Mouse (Mus musculus) kidney, embryonic 15.5 days (tissue): Measurements from ENCODE around the gene Rbm33. TPM values are rescaled to one million over a fixed set of nuclear protein-coding genes. Genes with fewer than 3 reads are reported as not detected.

Source experiments
- ATAC-seq: fragments of 200-750 bp; cut with Nextera tagmentation; replicated peaks from 2 replicates; pipeline ENCODE4 v1.8.0; 2017; ENCODE audit warnings: moderate TSS enrichment; ENCODE audit not compliant: low FRiP score
- H3K27ac ChIP-seq: fragments of 300-500 bp; sonication (generic); 2 replicates; pipeline ENCODE4 v1.5.1; 2015; ENCODE audit warnings: mild to moderate bottlenecking, inconsistent platforms
- H3K27me3 ChIP-seq: fragments of 300-500 bp; sonication (generic); 2 replicates; pipeline ENCODE4 v1.6.1; 2015; ENCODE audit warnings: inconsistent platforms
- H3K36me3 ChIP-seq: fragments of 300-500 bp; sonication (generic); 2 replicates; pipeline ENCODE4 v1.6.1; 2015; ENCODE audit warnings: inconsistent platforms
- H3K4me1 ChIP-seq: fragments of 300-500 bp; sonication (generic); 2 replicates; pipeline ENCODE4 v1.6.1; 2015; ENCODE audit warnings: inconsistent platforms
- H3K4me2 ChIP-seq: fragments of 300-500 bp; sonication (generic); 2 replicates; pipeline ENCODE4 v1.6.1; 2015; ENCODE audit warnings: moderate library complexity, mild to moderate bottlenecking, inconsistent platforms
- H3K4me3 ChIP-seq: fragments of 300-500 bp; sonication (generic); replicated peaks from 2 replicates; pipeline ENCODE4 v1.5.1; 2015; ENCODE audit warnings: mild to moderate bottlenecking, inconsistent platforms
- H3K9ac ChIP-seq: fragments of 300-500 bp; sonication (generic); 2 replicates; pipeline ENCODE4 v1.6.1; 2015; ENCODE audit warnings: mild to moderate bottlenecking, inconsistent platforms
- H3K9me3 ChIP-seq: fragments of 300-500 bp; sonication (generic); replicated peaks from 2 replicates; pipeline ENCODE4 v1.6.1; 2016; ENCODE audit warnings: inconsistent platforms
- WGBS: fragments of 180-500 bp; shearing (Covaris S2); methylation state at CpG from one replicate; pipeline ENCODE4 v1.1.7; 2015; ENCODE audit warnings: mixed read lengths; 5-methylcytosine and 5-hydroxymethylcytosine counted together
- polyA plus RNA-seq: library from polyadenylated mRNA; unstranded; fragments of >200 nt; fragmentation: Nextera tagmentation; extraction: Ambion mirVana; gene quantifications from 2 replicates; pipeline ENCODE4 v1.2.1, GENCODE M21; 2015

The Rbm33 gene
- polyA plus RNA-seq, 1 experiment from 2014 or later: 10.8 TPM

GRCm38 (mm10) chr5:28418734-28419133, 101.8 kb downstream of the Rbm33 start:
- no peaks in the 10 kb centered on the region for H3K27me3 ChIP-seq
- H3K27ac ChIP-seq: no peak overlapping the region
- 0 out of 2 replicates have a peak, but pooled peaks cover under 1% of the 10 kb centered on the region for H3K4me1 ChIP-seq
- 89% methylated on average over 10 of the region's 10 CpGs for WGBS
- no peak overlapping the region for H3K9ac ChIP-seq
- no peak overlapping the region for H3K4me3 ChIP-seq
- H3K36me3 ChIP-seq: peaks cover 66% of the 10 kb centered on the region
- no peaks in the 10 kb centered on the region for H3K9me3 ChIP-seq
- ATAC-seq: no peak
- H3K4me2 ChIP-seq: no peak overlapping the region

GRCm38 (mm10) chr5:28419640-28420265, 102.8 kb downstream of the Rbm33 start:
- Histone ChIP-seq H3K4me1 (0 out of 2 replicates have a peak, but pooled peaks cover 3% of the 10 kb centered on the region), H3K4me2 (no peak overlapping the region), H3K27ac (no peak overlapping the region), H3K36me3 (peaks cover 56% of the 10 kb centered on the region), H3K4me3 (no peak overlapping the region), H3K27me3 (no peaks in the 10 kb centered on the region), H3K9me3 (no peaks in the 10 kb centered on the region), H3K9ac (no peak overlapping the region)
- no peak for ATAC-seq
- WGBS: 80% methylated on average over 12 of the region's 12 CpGs

- 0 out of 2 replicates have a peak, but pooled peaks cover 3% of the 10 kb centered on the region for H3K4me1 ChIP-seq
- H3K4me3 ChIP-seq: no peak overlapping the region
- no peak overlapping the region for H3K27ac ChIP-seq
- H3K9me3 ChIP-seq: no peaks in the 10 kb centered on the region
- no peaks in the 10 kb centered on the region for H3K27me3 ChIP-seq
- H3K36me3 ChIP-seq: peaks cover 17% of the 10 kb centered on the region
- ATAC-seq: no peak
- 60% methylated on average over 4 of the region's 4 CpGs for WGBS
- H3K9ac ChIP-seq: no peak overlapping the region
- H3K4me2 ChIP-seq: no peak overlapping the region
Observed at GRCm38 (mm10) chr5:28423781-28424180, 106.9 kb downstream of the Rbm33 start.

DNA sequence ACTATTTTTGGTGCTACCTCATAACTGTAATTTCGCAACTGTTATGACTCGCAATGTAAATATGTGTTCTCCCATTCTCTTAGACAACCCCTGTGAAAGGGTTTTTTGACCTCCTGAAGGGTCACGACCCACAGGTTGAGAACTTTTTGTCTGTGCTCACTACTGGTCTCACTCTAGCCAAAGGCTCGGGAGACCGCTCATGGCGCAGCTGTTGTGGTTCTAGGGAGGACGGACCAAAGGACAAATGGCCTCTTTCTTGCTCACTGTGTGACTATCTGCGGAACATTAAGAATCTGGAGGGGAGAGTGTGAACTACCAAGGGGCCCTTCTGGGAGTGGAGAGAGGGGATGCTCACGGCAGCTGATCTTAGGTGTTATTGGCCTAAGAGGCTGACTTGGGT, 109.0 kb downstream of the Rbm33 start:
- H3K27me3 ChIP-seq: no peaks in the 10 kb centered on the region
- WGBS: 91% methylated on average over 9 of the region's 9 CpGs
- H3K4me3 ChIP-seq: no peak overlapping the region
- H3K4me1 ChIP-seq: 0 out of 2 replicates have a peak, but pooled peaks cover 3% of the 10 kb centered on the region
- ATAC-seq: no peak
- H3K36me3 ChIP-seq: no peaks in the 10 kb centered on the region
- H3K9ac ChIP-seq: no peak overlapping the region
- no peak overlapping the region for H3K4me2 ChIP-seq
- no peak overlapping the region for H3K27ac ChIP-seq
- no peaks in the 10 kb centered on the region for H3K9me3 ChIP-seq

- no peak overlapping the region for H3K9ac ChIP-seq
- ATAC-seq: no peak
Observed at GRCm38 (mm10) chr5:28450126-28450890, 133.4 kb downstream of the Rbm33 start.

GRCm38 (mm10) chr5:28451053-28451638, 134.2 kb downstream of the Rbm33 start:
- 23% methylated on average over 6 of the region's 6 CpGs for WGBS
- H3K36me3 ChIP-seq: no peaks in the 10 kb centered on the region
- no peak overlapping the region for H3K27ac ChIP-seq
- H3K4me1 ChIP-seq: no peaks in the 10 kb centered on the region
- H3K4me2 ChIP-seq: no peak overlapping the region
- no peak overlapping the region for H3K4me3 ChIP-seq
- ATAC-seq: peak; percentile 67
- no peaks in the 10 kb centered on the region for H3K9me3 ChIP-seq
- H3K27me3 ChIP-seq: peaks cover 39% of the 10 kb centered on the region
- H3K9ac ChIP-seq: no peak overlapping the region

More at GRCm38 (mm10) chr5:28450126-28450890, 133.4 kb downstream of the Rbm33 start:
- Histone ChIP-seq H3K4me3 (no peak overlapping the region), H3K27me3 (peaks cover 30% of the 10 kb centered on the region), H3K36me3 (no peaks in the 10 kb centered on the region), H3K4me1 (no peaks in the 10 kb centered on the region), H3K4me2 (no peak overlapping the region), H3K27ac (no peak overlapping the region), H3K9me3 (no peaks in the 10 kb centered on the region)
- WGBS: 57% methylated on average over 3 of the region's 3 CpGs

DNA sequence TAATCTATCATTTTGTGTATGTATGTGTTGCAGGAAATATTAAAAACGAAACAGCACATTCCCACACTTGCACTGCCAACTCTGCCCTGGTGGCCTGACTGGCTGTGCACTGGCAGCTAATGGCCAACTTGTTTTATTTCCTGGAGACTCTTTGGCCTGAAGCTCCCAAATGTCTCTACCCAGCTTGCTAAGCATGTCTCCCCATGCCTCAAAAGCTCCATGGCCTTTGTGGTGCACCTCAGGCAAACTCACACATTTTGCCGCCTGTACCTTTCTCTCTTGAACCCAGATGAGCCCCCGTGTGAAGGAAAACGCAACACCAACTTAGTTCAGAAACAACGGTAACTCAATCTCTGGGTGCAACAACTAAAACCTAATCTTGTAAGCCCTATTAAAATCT, 136.2 kb downstream of the Rbm33 start:
- 76% methylated on average over 5 of the region's 5 CpGs for WGBS
- Histone ChIP-seq H3K4me1 (peaks cover 5% of the 10 kb centered on the region), H3K9me3 (no peaks in the 10 kb centered on the region), H3K4me3 (no peak overlapping the region), H3K4me2 (no peak overlapping the region), H3K9ac (no peak overlapping the region), H3K27me3 (peaks cover 57% of the 10 kb centered on the region), H3K27ac (no peak overlapping the region), H3K36me3 (no peaks in the 10 kb centered on the region)
- ATAC-seq: no peak

DNA sequence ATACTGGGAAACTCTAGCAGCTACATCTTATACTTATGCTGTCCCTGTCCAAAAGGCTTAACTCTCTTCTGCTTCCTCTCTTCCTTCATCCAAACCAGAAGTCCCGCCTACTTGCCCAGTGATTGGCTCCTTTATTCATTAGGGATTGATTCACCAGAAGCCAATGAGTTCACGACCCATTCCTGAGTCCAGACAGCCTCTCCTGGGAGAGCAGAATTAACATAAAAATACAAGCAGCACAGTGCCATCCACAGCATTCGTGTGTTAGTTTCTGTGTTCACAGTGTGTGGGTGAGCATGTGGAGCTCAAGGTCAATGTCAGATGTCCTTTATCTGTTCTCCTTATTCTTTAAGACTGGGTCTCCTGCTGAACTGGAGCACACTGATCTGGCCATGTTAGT, 136.6 kb downstream of the Rbm33 start:
- H3K27me3 ChIP-seq: peaks cover 61% of the 10 kb centered on the region
- H3K4me2 ChIP-seq: no peak overlapping the region
- peaks cover 9% of the 10 kb centered on the region for H3K4me1 ChIP-seq
- no peaks in the 10 kb centered on the region for H3K36me3 ChIP-seq
- H3K4me3 ChIP-seq: no peak overlapping the region
- no peak for ATAC-seq
- H3K9ac ChIP-seq: no peak overlapping the region
- H3K9me3 ChIP-seq: no peaks in the 10 kb centered on the region
- 41% methylated on average over 3 of the region's 3 CpGs for WGBS
- H3K27ac ChIP-seq: no peak overlapping the region

DNA sequence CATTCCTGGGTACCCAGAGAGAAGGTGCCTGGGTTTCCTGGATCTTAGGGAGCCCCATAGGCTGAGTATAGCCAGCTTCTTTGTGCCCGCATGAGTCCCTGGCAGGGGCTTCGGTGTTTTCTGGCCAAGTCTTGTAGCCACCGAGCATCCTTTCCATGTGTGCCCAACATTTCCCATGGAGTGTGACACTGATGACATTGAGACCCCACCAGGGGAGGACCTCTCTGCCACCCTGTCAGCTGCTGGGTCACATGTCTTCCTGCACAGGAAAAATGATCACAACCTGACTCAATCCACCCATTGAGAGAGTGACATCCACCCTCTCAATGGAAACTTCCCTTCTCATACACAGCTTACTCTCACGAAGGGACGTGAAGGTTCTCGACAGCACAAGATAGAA, 137.6 kb downstream of the Rbm33 start:
- ATAC-seq: no peak
- Histone ChIP-seq H3K27ac (no peak overlapping the region), H3K9me3 (no peaks in the 10 kb centered on the region), H3K4me3 (no peak overlapping the region), H3K27me3 (peaks cover 71% of the 10 kb centered on the region), H3K4me2 (no peak overlapping the region), H3K36me3 (no peaks in the 10 kb centered on the region), H3K4me1 (peaks cover 20% of the 10 kb centered on the region), H3K9ac (no peak overlapping the region)
- 87% methylated on average over 6 of the region's 6 CpGs for WGBS

- WGBS: 89% methylated on average over 5 of the region's 5 CpGs
- H3K9me3 ChIP-seq: no peaks in the 10 kb centered on the region
- H3K4me3 ChIP-seq: no peak overlapping the region
- H3K36me3 ChIP-seq: no peaks in the 10 kb centered on the region
- H3K4me2 ChIP-seq: no peak overlapping the region
- peaks cover 31% of the 10 kb centered on the region for H3K4me1 ChIP-seq
- peaks cover 83% of the 10 kb centered on the region for H3K27me3 ChIP-seq
- no peak overlapping the region for H3K27ac ChIP-seq
- no peak for ATAC-seq
- H3K9ac ChIP-seq: no peak overlapping the region
Observed at GRCm38 (mm10) chr5:28455721-28456120, 138.8 kb downstream of the Rbm33 start.

DNA sequence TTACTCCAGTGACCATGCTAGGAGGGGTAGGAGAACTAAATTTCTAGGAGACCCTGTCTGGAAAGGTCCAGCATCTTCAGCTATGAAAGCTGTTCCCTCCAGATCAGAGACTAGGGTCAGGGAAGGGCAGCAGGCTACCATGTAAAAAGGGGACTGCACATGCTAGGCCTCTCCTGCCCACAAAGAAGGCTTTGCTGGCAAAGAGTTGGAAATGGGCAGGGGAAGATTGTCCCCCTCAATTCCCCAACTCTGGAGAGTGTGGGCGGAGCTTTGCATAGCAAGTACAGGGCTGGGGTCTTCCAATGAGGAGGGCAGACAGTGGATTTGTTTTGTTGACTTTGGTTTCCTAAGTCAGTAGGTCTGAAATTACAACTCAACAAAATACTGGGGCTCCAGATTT, 139.4 kb downstream of the Rbm33 start:
- Histone ChIP-seq H3K9me3 (no peaks in the 10 kb centered on the region), H3K36me3 (no peaks in the 10 kb centered on the region), H3K4me3 (no peak overlapping the region), H3K4me2 (no peak overlapping the region), H3K4me1 (peaks cover 35% of the 10 kb centered on the region), H3K27ac (no peak overlapping the region), H3K9ac (no peak overlapping the region), H3K27me3 (peaks cover 89% of the 10 kb centered on the region)
- no peak for ATAC-seq
- 66% methylated on average over 1 of the region's 1 CpGs for WGBS

- WGBS: 1% methylated on average over 87 of the region's 95 CpGs
- peaks cover 48% of the 10 kb centered on the region for H3K4me1 ChIP-seq
- H3K36me3 ChIP-seq: no peaks in the 10 kb centered on the region
- peak overlapping the region; percentile 67 for H3K4me2 ChIP-seq
- no peaks in the 10 kb centered on the region for H3K9me3 ChIP-seq
- ATAC-seq: no peak
- no peak overlapping the region for H3K27ac ChIP-seq
- peak overlapping the region; percentile 42 for H3K4me3 ChIP-seq
- H3K9ac ChIP-seq: no peak overlapping the region; the same call in 1 of the 2 replicates
- H3K27me3 ChIP-seq: peaks cover 92% of the 10 kb centered on the region
Observed at GRCm38 (mm10) chr5:28457921-28458641, 141.2 kb downstream of the Rbm33 start.
